Mouse (Mus musculus) hindbrain, embryonic 15.5 days (tissue): ENCODE measurements around the gene Hdac8. TPM values are rescaled to one million over a fixed set of nuclear protein-coding genes. Genes with fewer than 3 reads are reported as not detected.

Experiments used
- ATAC-seq: fragments of 200-750 bp; cut with Nextera tagmentation; 2 replicates; pipeline ENCODE4 v1.8.0; 2017; ENCODE audit warnings: low read depth, moderate number of reproducible peaks, moderate TSS enrichment; ENCODE audit not compliant: low FRiP score
- H3K27ac ChIP-seq: fragments of 300-500 bp; sonication (generic); replicated peaks from 2 replicates; pipeline ENCODE4 v1.5.1; 2015; ENCODE audit warnings: mild to moderate bottlenecking, inconsistent platforms
- H3K27me3 ChIP-seq: fragments of 300-500 bp; sonication (generic); 2 replicates; pipeline ENCODE4 v1.6.1; 2015; ENCODE audit warnings: control low read depth, inconsistent platforms
- H3K36me3 ChIP-seq: fragments of 300-500 bp; sonication (generic); 2 replicates; pipeline ENCODE4 v1.6.1; 2015; ENCODE audit warnings: control low read depth, inconsistent platforms
- H3K4me1 ChIP-seq: fragments of 300-500 bp; sonication (generic); replicated peaks from 2 replicates; pipeline ENCODE4 v1.6.1; 2015; ENCODE audit warnings: control low read depth, inconsistent platforms
- H3K4me2 ChIP-seq: fragments of 300-500 bp; sonication (generic); 2 replicates; pipeline ENCODE4 v1.6.1; 2015; ENCODE audit warnings: moderate library complexity, mild to moderate bottlenecking, inconsistent platforms
- H3K4me3 ChIP-seq: fragments of 300-500 bp; sonication (generic); 2 replicates; pipeline ENCODE4 v1.5.1; 2015; ENCODE audit warnings: mild to moderate bottlenecking, inconsistent platforms
- H3K9ac ChIP-seq: fragments of 300-500 bp; sonication (generic); 2 replicates; pipeline ENCODE4 v1.6.1; 2015; ENCODE audit warnings: inconsistent platforms
- H3K9me3 ChIP-seq: fragments of 300-500 bp; sonication (generic); 2 replicates; pipeline ENCODE4 v1.6.1; 2016; ENCODE audit warnings: control low read depth, inconsistent platforms
- WGBS: fragments of 180-500 bp; shearing (Covaris S2); methylation state at CpG from one replicate; pipeline ENCODE4 v1.1.7; 2015; 5-methylcytosine and 5-hydroxymethylcytosine counted together
- microRNA-seq: library from miRNA; unstranded; fragments of <30 nt; microRNA quantifications from one replicate; pipeline ENCODE4, GENCODE M21; 2016
- polyA plus RNA-seq: library from polyadenylated mRNA; unstranded; fragments of >200 nt; fragmentation: Nextera tagmentation; extraction: Ambion mirVana; gene quantifications from 2 replicates; pipeline ENCODE4 v1.2.1, GENCODE M21; 2015

The Hdac8 gene
- polyA plus RNA-seq, 1 experiment from 2014 or later = 8.8 TPM

- peaks cover 26% of the 10 kb centered on the region for H3K27me3 ChIP-seq
Observed at GRCm38 (mm10) chrX:102251221-102251936, 253.8 kb downstream of the Hdac8 start.

GRCm38 (mm10) chrX:102250891-102251170 lies 254.3 kb downstream of the Hdac8 start:
- WGBS = 21% methylated on average over 23 of the region's 24 CpGs
- Histone ChIP-seq H3K27ac (no peak overlapping the region), H3K27me3 (peaks cover 29% of the 10 kb centered on the region), H3K4me2 (peak overlapping the region; percentile 81), H3K4me1 (peaks cover 9% of the 10 kb centered on the region), H3K9me3 (no peaks in the 10 kb centered on the region), H3K9ac (0 out of 2 replicates have a peak overlapping the region, but pooled peaks have one; percentile 43), H3K4me3 (peak overlapping the region; percentile 57), H3K36me3 (no peaks in the 10 kb centered on the region)
- ATAC-seq = no peak

More at GRCm38 (mm10) chrX:102251221-102251936, 253.8 kb downstream of the Hdac8 start:
- peak overlapping the region; percentile 81 for H3K4me2 ChIP-seq
- 16% methylated on average over 53 of the region's 80 CpGs for WGBS
- H3K9ac ChIP-seq = peak overlapping the region; percentile 43
- no peaks in the 10 kb centered on the region for H3K36me3 ChIP-seq
- H3K27ac ChIP-seq = peak overlapping the region; percentile 64
- no peaks in the 10 kb centered on the region for H3K9me3 ChIP-seq
- H3K4me3 ChIP-seq = peak overlapping the region; percentile 57
- ATAC-seq = peak; percentile 65
- H3K4me1 ChIP-seq = peaks cover 9% of the 10 kb centered on the region

- Histone ChIP-seq H3K4me1 (peaks cover 9% of the 10 kb centered on the region), H3K27me3 (peaks cover 29% of the 10 kb centered on the region), H3K9ac (peak overlapping the region; percentile 27; the same call in 1 of the 2 replicates), H3K4me2 (peak overlapping the region; percentile 81), H3K36me3 (no peaks in the 10 kb centered on the region), H3K4me3 (peak overlapping the region; percentile 57), H3K9me3 (no peaks in the 10 kb centered on the region), H3K27ac (no peak overlapping the region)
- 25% methylated on average over 66 of the region's 68 CpGs for WGBS
- ATAC-seq = no peak
Observed at GRCm38 (mm10) chrX:102250150-102250890, 254.8 kb downstream of the Hdac8 start.

GRCm38 (mm10) chrX:102244334-102244733 lies 260.8 kb downstream of the Hdac8 start:
- Histone ChIP-seq H3K4me3 (no peak overlapping the region), H3K9ac (no peak overlapping the region), H3K9me3 (no peaks in the 10 kb centered on the region), H3K4me2 (no peak overlapping the region), H3K36me3 (no peaks in the 10 kb centered on the region), H3K27me3 (peaks cover 27% of the 10 kb centered on the region), H3K4me1 (no peaks in the 10 kb centered on the region), H3K27ac (no peak overlapping the region)
- ATAC-seq = no peak
- 77% methylated on average over 2 of the region's 2 CpGs for WGBS

Small RNA genes within 50 kb of the gene (microRNA-seq; reads per million reads assigned to microRNA genes)
- not detected for gene Gm26318

Other genes starting within 250 kb of the Hdac8 start
- 8.2 and 9.7 TPM in 2 replicates for gene Phka1, start 138.9 kb upstream of the Hdac8 start, polyA plus RNA-seq
- gene Gm3880, start 181.6 kb upstream of the Hdac8 start, polyA plus RNA-seq = not detected in 2 replicates
- gene Gm9112, start 202.3 kb upstream of the Hdac8 start, polyA plus RNA-seq = not detected in 2 replicates
- gene Dmrtc1b, start 202.5 kb upstream of the Hdac8 start, polyA plus RNA-seq = not detected in 2 replicates